Mouse (Mus musculus) spleen, adult 2 months (tissue): ENCODE data around the gene Kcnt2.

Experiments used
- CTCF ChIP-seq: fragments of 200-500 bp; IDR thresholded peaks from 2 replicates; pipeline ENCODE4 v1.5.1; 2011; ENCODE audit warnings: mild to moderate bottlenecking, inconsistent platforms; ENCODE audit not compliant: insufficient read depth, insufficient read length, insufficient replicate concordance; ENCODE audit errors: extremely low read depth
- POLR2A ChIP-seq: fragments of 200-500 bp; IDR thresholded peaks from 2 replicates; pipeline ENCODE4 v1.6.1; 2011; ENCODE audit warnings: low read depth, low read length, inconsistent platforms

DNA sequence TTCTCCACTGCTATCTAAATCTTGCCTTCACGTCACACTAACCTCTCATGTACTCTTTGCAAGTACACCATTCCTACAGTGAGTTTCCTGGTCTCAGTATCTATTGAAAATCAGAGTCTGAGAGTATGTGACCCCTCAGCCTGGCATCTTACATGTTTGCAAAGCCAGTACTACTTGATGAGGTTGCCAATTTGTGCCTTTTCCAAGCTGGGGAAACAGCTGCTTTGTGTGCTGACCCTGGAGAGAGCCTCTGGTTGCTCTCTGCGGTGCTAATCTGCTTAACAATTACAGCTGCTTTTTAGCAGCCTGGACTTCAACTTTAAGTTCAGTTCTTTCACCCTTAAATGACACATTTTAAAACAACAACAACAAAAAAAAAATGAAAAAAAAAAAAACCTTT, 133.6 kb downstream of the Kcnt2 start:
- no peak for TF ChIP-seq CTCF
- TF ChIP-seq POLR2A = no peak
